Mouse (Mus musculus) left cerebral cortex, adult 11 months (tissue): ENCODE data around the gene Bud31.
"Not testable (repeated sequence)": the region's sequence is repeated elsewhere in the genome, so short reads cannot be mapped to it uniquely, and the experiment has no call there.

ENCODE experiments used
- DNase-seq: peaks from one replicate; pipeline ENCODE4 v3.0.0; 2022; ENCODE audit warnings: low spot score

Gene Bud31

DNA sequence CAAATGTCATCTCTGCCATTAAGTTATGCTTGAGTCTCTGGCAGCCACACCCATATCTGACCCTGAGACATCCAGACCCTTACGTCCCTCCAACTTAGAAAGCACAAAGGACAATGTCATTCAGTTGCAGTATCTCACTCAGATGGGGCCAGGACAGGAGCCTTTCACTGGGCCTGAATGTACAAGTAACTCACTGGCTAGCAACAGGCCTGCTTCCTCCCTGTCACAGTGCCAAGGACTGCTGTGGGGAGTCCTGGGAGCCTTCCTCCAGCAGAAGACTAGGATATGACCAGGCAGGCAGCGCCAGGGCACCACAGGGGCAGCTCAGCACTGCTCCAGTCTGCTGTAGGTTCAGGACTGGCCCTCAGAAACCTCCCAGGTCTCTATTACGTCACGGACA lies 11.0 kb upstream of the Bud31 start:
- no peak for DNase-seq

DNA sequence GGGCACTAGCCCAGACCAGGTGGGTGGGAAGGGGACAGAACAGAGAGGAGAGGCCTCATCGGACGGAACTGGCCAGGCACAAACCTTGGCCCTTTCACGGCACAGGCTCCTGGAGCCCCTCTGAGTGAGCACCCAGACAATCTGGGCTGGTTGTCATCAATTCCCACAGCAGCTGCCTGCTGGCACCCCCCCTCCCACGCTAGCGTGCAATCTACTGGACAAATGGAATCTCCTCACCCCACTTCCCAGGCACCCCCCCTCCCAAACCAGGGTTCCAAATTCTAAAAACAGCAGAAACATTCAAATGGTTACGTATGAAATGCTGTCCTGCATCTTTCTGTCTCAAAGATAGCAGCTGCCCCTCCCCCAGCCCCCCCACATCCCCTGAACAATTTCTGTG lies 10.4 kb upstream of the Bud31 start:
- DNase-seq = not testable (repeated sequence)

DNA sequence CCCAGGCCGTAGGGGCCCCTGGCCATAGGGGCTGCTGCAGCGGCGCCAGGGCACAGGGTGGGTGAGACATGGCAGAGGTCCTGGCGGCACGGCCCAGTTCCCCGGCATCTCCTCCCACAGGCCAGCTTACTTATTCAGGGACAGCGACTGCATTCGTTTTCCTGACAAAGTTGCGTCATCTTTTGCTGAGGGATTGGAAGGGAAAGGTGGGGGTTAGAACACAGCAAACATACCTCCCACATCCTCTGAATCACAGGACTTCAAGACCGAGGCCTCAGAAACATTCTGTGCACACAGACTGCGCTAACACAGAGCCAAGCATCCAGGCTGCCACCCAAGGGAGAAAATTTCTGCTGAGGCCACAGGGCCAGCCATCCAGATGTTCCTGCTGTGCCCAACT lies 10.0 kb upstream of the Bud31 start:
- peak; percentile 53 for DNase-seq

DNA sequence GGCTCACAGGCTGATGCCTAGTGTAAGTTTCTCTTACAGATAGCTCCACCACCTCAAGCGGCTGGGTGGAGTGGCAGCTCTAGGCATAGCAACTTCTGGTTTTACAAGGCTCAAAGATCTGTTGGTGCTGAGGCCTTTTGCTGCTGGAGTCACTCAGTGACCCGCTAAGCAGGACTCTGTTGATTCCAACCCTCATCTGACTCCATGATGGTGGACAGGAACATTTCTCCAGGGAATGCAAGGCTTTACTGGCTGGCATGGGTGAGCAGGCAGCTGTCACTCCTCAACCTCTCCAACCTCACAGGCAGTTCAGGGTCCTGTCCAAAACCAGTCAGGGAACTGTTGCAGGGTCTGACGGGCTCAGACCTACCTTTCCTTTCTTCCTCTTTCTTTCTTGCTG lies 9.2 kb upstream of the Bud31 start:
- DNase-seq = no peak

DNA sequence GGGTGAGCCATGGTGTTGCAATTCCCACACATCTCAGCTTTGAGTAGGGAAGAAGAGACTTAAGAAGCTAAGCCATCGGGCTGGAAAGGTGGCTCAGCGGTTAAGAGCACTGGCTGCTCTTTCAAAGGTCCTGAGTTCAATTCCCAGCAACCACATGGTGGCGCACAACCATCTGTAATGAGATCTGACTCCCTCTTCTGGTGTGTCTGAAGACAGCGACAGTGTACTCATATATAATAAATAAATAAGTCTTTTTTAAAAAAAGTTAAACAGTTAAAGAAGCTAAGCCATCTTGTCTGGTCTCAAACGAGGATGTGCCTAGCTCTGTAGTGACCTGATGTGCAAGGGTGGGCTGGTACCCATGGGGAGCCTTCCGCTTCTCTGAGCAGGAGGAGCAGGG lies 6.9 kb upstream of the Bud31 start:
- not testable (repeated sequence) for DNase-seq

DNA sequence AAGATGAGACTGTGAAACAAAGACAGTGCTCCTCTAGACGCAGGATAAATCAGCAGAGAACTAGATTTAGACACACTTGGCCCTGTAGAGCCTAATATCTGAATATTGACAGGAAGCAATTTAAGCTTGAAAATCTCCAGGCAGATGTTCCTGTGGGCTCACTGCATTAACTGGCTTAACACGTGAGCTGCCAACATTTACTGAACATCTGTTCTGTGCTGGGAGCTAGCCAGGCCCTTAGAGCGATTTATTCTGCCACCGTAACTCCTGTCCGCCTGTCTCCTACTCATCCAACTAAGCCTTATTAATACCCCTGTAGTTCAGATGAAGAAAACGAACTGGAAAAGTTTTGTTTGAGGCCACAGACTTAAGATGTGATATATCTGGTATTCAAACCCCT lies 1.3 kb upstream of the Bud31 start:
- DNase-seq = no peak

DNA sequence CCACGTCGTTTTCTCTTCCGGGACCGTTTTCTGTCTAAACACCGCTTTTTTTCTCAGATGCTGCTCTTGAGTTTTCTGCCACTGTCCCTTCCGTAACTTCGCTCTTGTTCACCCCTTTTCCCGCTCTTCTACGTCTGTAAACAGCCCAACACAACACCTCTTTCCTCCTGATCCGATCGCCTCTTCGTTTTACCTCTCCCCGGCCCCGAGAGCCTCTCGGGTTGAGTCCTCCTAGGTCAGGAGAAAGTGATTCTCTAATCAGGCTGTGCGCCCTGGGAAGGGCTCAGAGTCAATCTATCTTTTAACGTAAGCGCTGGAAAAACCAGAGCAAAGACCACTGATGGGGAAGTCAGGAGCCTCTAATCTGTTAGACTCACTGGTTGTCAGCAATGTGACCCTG lies 449 bp downstream of the Bud31 start:
- no peak for DNase-seq

DNA sequence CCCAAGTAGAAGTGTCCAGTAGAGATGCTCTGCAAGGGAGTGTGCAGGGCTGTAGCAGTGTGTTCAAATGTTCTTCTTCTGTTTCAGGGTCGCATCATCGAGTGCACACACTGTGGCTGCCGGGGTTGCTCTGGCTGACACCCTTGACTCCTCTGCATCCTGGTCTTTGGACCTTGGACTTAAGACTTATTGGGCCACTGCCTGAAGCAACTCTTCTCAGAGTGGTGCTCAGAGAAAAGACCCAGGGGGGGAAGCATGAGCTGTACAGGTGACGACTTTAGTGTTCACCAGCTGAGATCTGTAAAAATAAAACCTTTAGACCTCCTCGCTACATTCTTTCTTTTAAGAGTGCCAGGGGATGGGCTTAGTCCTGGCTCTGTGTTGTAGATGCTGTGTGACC lies 7.6 kb downstream of the Bud31 start:
- DNase-seq = no peak

DNA sequence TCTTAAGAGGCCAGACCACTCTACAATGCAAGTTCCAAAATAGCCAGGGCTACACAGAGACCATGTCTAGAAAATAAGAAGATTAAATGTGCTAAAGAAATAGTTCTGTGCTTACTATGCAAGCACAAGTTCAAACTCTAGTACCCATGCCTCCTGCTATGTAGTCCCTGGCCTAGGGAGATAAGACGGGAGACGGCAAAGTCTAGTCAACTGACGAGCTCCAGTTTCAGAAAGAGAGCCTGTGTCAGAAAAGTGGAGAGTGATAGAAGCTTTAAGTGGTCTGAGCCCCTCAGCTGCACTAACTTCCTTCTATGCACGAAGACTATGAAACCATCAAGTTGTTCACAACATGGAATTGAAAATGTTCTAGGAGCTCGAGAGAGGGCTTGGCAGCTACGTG lies 9.1 kb downstream of the Bud31 start:
- no peak for DNase-seq

DNA sequence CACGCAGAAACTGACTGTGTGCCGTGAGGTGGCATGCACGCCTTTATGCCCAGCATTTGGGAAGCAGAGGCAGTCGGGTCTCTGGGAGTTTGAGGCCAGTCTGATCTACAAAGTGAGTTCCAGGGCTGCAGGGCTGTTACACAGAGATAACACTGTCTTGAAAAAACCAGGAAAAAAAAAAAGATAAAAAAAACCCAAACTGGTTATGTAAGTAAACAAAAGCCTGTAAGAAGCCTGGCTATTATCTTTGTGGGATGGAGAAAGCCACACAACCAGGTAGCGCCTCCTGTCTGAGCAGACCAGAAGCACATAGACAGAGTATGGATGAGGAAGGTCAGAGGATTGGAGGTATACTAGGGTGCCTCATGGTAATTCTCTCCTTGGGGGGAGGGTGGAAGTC lies 12.5 kb downstream of the Bud31 start:
- DNase-seq = no peak

DNA sequence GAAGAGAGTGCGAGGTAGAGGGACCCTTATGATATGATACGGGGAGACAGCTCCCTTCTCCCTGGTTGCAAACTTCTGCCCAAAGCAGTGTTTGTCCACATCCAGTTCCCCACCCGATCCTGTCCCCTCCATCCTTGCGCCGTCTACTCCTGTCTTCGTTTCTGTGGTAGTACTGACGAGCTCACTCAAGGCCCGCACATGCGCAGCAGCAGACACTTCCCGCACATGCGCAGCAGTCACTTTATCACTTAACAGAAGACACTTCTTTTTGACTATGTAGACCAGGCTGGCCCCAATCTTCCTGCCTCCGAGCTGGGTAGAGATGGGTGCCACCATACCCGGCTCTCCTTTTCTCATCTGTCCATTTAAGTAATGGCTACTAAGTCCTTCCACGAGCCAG lies 21.2 kb downstream of the Bud31 start:
- no peak for DNase-seq

DNA sequence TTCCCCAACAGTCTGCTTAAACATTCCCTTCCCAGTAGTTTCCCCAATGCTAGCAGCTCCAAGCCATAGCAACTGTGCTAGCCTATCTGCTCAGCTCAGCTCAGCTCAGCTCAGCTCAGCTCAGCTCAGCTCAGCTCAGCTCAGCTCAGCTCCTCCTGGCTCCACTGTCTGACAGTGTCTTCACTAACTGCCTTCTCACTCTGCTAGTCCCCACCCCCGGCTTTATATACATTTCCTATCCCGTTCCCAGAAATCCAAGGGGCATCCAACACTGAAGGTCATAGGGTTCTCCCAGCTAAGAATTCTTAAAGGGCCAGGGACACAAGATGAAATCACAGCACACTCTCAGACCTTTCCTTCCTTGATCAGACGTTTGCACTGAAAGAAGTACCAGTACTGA lies 24.5 kb downstream of the Bud31 start:
- no peak for DNase-seq

DNA sequence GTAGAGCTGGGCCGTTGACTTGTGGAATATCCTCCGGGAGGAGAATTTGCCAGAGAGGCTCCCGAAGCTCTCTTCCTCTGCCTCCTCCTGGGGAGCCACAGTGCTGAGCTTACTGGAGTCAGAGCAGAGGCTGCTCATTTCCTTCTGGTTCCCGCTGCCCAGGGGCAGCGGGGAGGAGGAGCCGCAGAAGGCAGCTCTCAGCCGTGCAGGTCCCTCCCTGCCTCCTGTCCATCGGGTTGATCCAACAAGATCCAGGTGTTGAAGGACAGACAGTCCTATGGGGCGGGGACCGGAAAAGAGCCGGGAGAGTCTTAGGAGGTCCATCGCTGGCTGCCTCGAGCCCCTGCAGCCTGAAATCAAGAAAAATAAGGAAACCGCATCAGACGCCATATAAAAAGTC lies 25.0 kb downstream of the Bud31 start:
- no peak for DNase-seq

DNA sequence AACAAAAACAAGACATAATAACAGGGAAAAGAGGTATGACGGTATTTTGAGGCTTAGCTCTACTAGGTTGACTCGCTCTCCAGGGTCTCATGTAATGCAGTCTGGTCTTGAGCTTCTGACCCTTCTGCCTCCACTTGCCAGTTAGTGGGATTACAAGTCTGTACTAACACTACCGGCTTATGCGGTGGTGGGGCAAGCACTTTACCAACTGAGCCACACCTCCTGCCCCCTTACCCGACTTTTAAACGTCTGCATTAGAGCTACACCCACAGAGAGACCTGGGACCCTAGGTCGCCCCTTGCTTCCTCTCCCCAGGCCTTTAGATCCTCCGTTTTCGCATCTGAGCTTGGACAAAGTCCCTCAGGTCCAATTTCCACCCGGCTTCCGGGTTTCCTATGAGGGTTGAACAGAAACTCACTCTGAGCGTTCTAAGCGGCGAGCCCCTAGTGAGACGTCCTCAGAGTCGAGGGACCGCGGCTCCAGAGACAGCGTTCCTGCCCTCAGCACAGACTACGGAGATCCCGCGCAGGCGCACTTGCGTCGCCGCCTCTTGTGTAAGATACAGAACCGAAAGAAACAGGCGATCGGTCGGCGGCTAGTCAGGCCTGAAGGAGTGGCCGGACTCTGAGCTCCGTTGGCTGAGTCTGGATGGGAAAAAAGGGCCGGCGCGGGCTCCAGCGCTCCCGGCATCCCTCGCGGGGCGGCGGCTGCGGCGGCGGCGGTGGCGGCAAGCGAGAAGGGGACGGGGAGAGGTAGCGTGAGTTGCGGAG lies 26.6 kb downstream of the Bud31 start, which contains the start of the genes Ptcd1 and Cpsf4:
Ptcd1 (minus strand) TSS at position 573 of the 770 bp plus-strand sequence.
Cpsf4 (plus strand) TSS at position 678 of the 770 bp plus-strand sequence.
- DNase-seq = peak; percentile 97

DNA sequence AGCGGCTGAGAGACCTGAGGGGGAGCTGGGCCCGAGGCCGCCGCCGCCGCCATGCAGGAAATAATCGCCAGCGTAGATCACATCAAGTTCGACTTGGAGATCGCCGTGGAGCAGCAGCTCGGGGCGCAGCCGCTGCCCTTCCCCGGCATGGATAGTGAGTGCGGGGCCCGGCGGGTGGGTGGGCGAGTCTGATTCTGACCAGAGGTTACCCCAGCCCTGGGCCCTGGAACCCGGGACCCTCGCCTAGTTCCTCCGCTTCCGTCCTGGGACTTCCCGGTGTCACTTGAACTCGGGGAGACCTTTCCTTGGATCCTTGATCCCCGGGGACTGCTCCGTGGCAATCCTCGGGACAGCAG lies 27.1 kb downstream of the Bud31 start:
- DNase-seq = no peak

DNA sequence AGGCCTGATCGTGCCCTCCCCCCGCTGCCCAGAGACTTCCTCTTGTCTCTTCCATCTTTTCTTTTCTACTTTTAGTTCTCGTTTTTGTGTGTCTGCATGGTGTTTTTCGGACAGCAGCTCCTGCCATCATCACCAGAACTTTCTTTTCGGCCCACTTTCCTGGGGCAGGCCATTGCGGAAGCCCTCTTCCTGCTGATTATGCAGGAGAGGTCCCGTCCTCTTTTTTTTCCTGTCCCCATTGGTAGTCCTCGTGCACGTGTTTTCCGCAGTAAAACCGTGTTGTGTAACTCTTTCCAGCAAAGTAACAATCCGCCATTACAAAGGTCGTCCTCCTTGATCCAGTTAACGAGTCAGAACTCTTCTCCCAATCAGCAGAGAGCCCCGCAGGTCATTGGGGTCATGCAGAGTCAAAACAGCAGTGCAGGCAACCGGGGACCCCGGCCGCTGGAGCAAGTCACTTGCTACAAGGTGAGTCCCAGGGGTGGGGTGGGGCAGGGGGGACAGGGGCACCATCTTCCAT lies 38.4 kb downstream of the Bud31 start:
- DNase-seq = no peak

DNA sequence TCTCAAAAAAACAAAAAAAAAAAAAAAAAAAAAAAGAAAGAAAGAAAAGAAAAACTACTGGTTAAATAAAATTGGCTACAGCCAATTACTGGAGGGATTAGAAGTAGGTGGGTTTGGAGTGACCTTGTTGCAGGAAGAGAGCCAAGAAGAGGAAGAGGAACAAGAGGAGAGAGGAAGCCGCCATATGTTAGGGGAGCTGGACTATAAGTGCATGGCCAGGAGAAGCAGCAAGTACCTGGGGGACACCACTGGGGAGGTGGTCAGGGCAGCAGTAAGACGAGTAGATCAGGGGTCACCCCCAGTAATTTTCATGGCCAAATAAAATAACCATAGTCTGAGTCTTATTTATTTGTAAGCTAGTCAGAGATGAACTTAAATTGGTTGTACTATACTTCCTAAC lies 45.1 kb downstream of the Bud31 start:
- no peak for DNase-seq

DNA sequence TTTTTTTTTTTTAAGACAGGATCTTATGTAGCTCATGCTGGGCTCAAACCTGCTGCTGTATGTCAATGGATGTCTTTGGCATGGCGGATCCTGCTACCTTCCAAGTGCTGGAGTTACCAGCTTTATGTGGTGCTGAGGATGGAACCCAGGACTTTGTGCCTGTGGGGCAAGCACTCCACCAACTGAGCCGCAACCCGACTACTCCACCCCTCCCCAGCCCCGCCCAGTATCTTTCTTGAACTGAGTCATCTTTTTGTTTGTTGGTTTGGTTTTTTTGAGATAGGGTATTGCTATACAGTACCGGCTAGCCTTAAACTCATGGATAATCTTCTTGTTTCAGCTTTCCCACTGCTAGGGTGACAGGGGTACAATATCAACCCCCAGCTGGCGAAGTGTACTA lies 49.3 kb downstream of the Bud31 start:
- DNase-seq = no peak

DNA sequence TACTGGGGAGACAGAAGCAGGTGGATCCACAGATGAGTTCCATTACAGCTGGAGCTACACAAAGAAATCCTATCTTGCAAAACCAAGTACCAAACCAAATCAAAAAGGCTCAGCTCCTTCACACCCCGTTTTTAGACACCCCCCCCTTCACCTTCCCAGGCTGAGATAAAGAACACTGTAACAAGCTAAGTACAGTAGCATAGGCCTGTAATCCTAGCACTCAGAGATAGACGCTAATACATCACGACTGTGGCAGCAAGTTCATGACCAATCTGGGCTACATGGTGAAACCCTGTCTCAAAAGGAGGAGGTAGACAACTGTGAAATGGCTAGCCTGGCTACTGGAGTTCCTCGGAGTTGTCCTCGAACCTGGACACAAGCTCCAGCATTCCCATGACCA lies 50.2 kb downstream of the Bud31 start:
- no peak for DNase-seq

DNA sequence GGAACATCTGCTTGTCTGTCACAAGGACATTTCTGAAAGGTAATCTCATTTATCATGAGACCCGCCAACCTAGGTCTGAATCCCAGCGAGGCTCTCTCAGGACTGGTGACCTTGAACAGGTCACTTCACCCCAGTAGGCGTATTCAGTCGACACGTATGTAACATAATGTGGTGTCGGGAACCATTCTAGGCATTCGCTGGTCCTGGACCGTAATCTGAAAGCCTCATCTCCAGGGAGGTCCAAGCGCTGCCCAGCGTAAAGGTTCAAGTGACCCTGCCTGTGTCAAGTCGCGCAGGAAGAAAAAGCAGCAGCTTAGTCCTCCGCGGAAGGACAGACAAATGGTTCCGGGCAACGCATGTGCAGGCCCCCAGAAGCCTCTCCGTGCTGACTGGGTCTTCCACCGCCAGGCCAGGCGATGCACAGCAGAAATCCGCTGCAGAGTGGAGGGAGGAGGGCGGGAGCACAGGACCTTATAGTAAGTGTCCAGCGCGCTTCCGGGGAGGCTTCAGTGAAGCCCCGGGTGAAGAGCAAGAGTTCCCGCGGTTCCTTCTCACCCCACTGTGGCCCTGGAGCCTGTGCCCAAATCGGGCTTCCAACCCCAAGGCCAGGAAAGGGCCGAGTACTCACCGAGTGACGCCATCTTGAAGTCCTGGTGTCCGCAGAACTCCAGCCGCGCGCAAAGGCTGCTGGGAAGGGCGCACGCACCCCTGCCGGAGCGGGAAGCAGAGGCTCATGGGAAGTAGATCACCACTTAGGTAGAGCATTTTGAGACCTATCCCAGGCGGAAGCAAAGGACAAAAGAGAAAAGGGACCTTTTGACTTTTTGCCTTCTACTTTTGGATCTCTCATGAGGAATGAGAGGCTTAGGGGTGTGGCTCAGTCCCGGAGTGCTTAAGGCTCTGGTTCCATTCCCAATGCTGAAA lies 51.0 kb downstream of the Bud31 start:
- peak; percentile 84 for DNase-seq

DNA sequence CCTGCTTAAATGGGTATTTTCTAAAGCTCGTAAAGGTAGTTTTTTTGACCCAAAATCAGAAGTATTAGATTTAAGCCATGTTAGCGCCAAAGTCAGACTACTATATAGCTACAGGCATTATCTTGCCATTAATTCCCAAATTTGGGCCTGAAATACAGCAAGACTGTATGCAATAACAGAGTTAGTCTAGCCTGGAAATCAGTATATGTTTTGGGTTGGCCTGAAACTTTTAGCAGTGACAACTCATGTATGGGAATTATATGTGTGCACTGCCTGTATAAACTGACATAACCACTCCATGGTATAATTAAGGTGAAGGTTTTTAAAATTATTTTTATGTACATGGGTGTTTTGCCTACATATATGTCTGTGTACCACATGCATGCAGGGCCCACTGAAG lies 51.8 kb downstream of the Bud31 start, which contains the start of gene Atp5j2:
Atp5j2 (minus strand) TSS at position 101 of the 400 bp plus-strand sequence.
- DNase-seq = no peak
